Mouse (Mus musculus) ES-Bruce4 (cell line): ENCODE results near the gene Map3k20.

ENCODE experiments used
- CTCF ChIP-seq: IDR thresholded peaks from one replicate; pipeline ENCODE4 v1.8.1; 2011; ENCODE audit warnings: low read depth, low read length
- EP300 ChIP-seq: IDR thresholded peaks from 2 replicates; pipeline ENCODE4 v1.6.1; 2011; ENCODE audit warnings: low read depth, low read length; ENCODE audit not compliant: insufficient read depth
- POLR2A ChIP-seq: IDR thresholded peaks from one replicate; pipeline ENCODE4 v1.8.1; 2011; ENCODE audit warnings: low read length; ENCODE audit not compliant: insufficient read depth

- TF ChIP-seq EP300 (no peak), CTCF (no peak), POLR2A (no peak)
Observed at GRCm38 (mm10) chr2:72390474-72390873, 105.0 kb downstream of the Map3k20 start.
